Mouse (Mus musculus): ENCODE measurements around the gene Eif2b4. TPM values are rescaled to one million over a fixed set of nuclear protein-coding genes. Genes with fewer than 3 reads are reported as not detected.
"Not testable (repeated sequence)": the region's sequence is repeated elsewhere in the genome, so short reads cannot be mapped to it uniquely, and the experiment has no call there.

The Eif2b4 gene
- 27.8 and 33.1 TPM in 2 replicates for total RNA-seq (2015)
- 36.7 and 41.9 TPM in 2 replicates for total RNA-seq (2017)

- ATAC-seq (replicated peaks; ENCODE audit: poor library complexity): peak; percentile 92
These were observed at the start of gene Eif2b4, which contains the start of gene Snx17 for GRCm38 (mm10) chr5:31192939-31193630. TSS of gene Eif2b4 (minus strand) at chr5:31193430. TSS of gene Snx17 (plus strand) at chr5:31193227.

GRCm38 (mm10) chr5:31242191-31242590 lies 49.0 kb upstream of the Eif2b4 start:
- ATAC-seq (replicated peaks; ENCODE audit: poor library complexity): no peak

GRCm38 (mm10) chr5:31241522-31242034 lies 48.3 kb upstream of the Eif2b4 start:
- peak; percentile 10; the same call in 1 of the 2 replicates for ATAC-seq (replicated peaks; ENCODE audit: poor library complexity)

GRCm38 (mm10) chr5:31240637-31241521 lies 47.6 kb upstream of the Eif2b4 start, which contains the start of the genes Nrbp1 and Gm9970:
TSS of gene Nrbp1 (plus strand) at chr5:31240864.
TSS of gene Gm9970 (minus strand) at chr5:31241232.
- peak; percentile 98 for ATAC-seq (replicated peaks; ENCODE audit: poor library complexity)

- no peak for ATAC-seq (replicated peaks; ENCODE audit: poor library complexity)
These were observed 33.4 kb upstream of the Eif2b4 start for GRCm38 (mm10) chr5:31226641-31227040.

- ATAC-seq (replicated peaks; ENCODE audit: poor library complexity): no peak
These were observed 29.5 kb upstream of the Eif2b4 start for GRCm38 (mm10) chr5:31222696-31223095.

- peak; percentile 40 for ATAC-seq (replicated peaks; ENCODE audit: poor library complexity)
These were observed 28.2 kb upstream of the Eif2b4 start for GRCm38 (mm10) chr5:31221304-31221945.

GRCm38 (mm10) chr5:31220448-31221303 lies 27.4 kb upstream of the Eif2b4 start, which contains the start of gene Ppm1g:
TSS of gene Ppm1g (minus strand) at chr5:31220687.
- ATAC-seq (replicated peaks; ENCODE audit: poor library complexity): peak; percentile 89

- peak; percentile 7; the same call in 1 of the 2 replicates for ATAC-seq (replicated peaks; ENCODE audit: poor library complexity)
These were observed 26.7 kb upstream of the Eif2b4 start for GRCm38 (mm10) chr5:31219911-31220447.

GRCm38 (mm10) chr5:31219474-31219873 lies 26.2 kb upstream of the Eif2b4 start:
- ATAC-seq (replicated peaks; ENCODE audit: poor library complexity): no peak

GRCm38 (mm10) chr5:31219070-31219469 lies 25.8 kb upstream of the Eif2b4 start:
- ATAC-seq (replicated peaks; ENCODE audit: poor library complexity): peak; percentile 24; the same call in 1 of the 2 replicates

- ATAC-seq (replicated peaks; ENCODE audit: poor library complexity): peak; percentile 40
These were observed 25.1 kb upstream of the Eif2b4 start for GRCm38 (mm10) chr5:31218294-31218693.

- not testable (repeated sequence) for ATAC-seq (replicated peaks; ENCODE audit: poor library complexity)
These were observed 23.3 kb upstream of the Eif2b4 start for GRCm38 (mm10) chr5:31216554-31216953.

- ATAC-seq (replicated peaks; ENCODE audit: poor library complexity): no peak
These were observed 11.2 kb upstream of the Eif2b4 start for GRCm38 (mm10) chr5:31204421-31204820.

GRCm38 (mm10) chr5:31203866-31204265 lies 10.6 kb upstream of the Eif2b4 start:
- no peak for ATAC-seq (replicated peaks; ENCODE audit: poor library complexity)

- no peak for ATAC-seq (replicated peaks; ENCODE audit: poor library complexity)
These were observed 9.7 kb upstream of the Eif2b4 start for GRCm38 (mm10) chr5:31202933-31203332.

GRCm38 (mm10) chr5:31201742-31202590 lies 8.7 kb upstream of the Eif2b4 start, which contains the start of gene Zfp513:
TSS of gene Zfp513 (minus strand) at chr5:31202303.
- ATAC-seq (replicated peaks; ENCODE audit: poor library complexity): peak; percentile 96

GRCm38 (mm10) chr5:31201042-31201741 lies 8.0 kb upstream of the Eif2b4 start:
- no peak for ATAC-seq (replicated peaks; ENCODE audit: poor library complexity)
